Mouse (Mus musculus) embryo, embryonic 10 days (tissue): ENCODE data around the gene Tldc2.

ENCODE experiments used
- DNase-seq: peaks from one replicate; pipeline ENCODE4 v3.0.0-alpha.2; 2015; ENCODE audit warnings: low spot score

Tldc2 gene

GRCm38 (mm10) chr2:157127370-157127769, 40.5 kb downstream of the Tldc2 start:
- no peak for DNase-seq

DNA sequence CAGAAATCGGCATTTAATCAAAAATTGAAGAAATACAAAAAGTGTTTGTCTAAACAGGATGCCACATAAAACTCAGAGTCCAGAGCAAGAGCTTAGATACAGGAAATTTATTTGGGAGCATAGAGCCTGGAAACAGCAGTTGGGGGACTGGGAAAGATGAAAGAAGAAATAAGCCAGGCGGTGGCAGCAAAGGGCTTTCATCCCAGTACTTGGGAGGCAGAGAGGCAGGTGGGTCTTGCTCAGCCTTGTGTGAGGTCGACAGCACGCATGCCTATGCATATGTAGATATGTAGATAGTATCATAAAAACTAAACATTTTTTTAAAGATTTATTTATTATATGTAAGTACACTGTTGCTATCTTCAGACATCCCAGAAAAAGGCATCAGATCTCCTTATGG, 41.2 kb downstream of the Tldc2 start:
- DNase-seq = no peak

DNA sequence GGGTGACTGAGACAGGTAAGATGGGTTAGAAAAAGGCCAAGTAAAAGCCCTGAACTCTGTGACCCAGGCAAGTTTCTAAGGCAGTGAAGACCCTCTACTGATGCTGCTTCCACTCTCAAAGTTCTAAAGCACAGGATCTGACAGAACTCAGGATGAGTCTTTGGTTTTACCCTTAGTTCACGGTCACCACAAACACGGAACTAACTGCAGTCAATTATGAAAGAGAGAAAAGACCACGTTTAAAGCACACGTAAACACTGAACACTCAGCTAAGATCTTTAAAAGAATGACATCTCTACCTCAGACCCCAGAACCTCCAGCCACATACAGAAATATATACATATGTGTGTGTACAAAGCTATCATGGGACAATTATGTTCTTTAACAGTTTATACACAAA, 42.2 kb downstream of the Tldc2 start:
- no peak for DNase-seq

GRCm38 (mm10) chr2:157129601-157130164, 42.8 kb downstream of the Tldc2 start:
- DNase-seq = no peak

DNA sequence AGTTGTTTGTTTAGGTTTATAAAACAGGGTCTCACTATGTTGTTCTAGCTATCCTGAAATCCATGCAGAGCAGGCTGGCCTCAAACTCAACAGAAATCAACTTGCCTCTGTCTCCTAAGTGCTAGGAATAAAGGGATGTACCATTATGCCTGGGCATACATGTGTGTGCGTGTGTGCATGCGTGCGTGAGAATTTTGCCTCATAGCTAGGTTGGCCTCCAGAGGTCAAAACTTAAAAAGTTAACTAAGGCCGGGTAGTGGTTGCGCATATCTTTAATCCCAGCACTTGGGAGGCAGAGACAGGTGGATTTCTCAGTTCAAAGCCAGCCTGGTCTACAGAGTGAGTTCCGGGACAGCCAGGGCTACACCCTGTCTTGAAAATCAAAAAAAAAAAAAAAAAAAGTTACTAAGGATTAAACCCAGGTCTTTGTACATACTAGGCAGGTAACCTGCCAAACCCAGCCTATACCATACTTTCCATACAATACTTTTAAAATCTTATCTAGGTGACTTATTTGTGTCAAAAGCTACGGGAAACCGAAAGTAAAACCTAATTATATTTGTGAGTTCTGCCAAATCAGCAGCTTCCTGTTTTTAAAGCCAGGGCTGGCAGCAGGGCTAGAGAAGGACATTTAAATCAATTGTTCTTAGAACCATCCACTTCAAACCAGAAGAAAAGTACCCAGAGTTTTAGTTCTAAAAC, 44.1 kb downstream of the Tldc2 start:
- DNase-seq = no peak

- no peak for DNase-seq
Observed at GRCm38 (mm10) chr2:157132086-157132485, 45.2 kb downstream of the Tldc2 start.

DNA sequence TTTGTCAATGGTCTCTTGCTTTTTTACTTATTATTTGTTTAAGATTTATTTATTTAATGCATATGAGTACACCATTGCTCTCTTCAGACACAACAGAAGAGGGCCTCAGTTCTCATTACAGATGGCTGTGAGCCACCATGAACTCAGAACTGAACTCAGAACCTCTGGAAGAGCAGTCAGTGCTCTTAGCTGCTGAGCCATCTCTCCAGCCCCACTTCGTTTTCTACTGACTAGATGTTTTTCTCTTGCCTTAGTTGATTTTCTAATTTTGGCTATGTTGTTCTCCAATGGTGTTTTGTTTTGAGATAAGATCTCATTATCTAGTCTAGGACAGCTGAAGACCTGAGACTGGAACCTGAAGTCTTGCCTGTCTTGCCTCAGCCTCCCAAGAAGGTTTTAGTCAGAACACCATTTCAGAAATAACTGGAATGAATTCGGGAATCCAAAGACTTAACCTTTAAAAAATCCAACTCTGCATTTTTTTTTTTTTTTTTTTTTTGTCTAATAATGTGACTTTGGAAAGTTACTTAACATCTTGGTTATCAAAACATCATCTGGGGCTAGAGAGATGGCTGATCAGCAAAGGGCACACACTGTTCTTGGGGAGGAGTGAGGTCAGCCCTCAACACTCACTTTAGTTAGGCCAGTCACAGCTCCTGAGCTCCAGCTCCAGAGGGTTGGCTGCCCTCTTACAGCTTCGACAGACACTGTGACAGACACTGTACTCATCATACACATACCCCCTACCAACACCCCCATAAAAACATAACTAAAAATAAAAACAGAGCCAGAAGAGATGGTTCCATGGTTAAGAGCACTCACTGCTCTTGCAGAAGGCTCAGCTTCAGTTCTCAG, 46.1 kb downstream of the Tldc2 start:
- DNase-seq = no peak

GRCm38 (mm10) chr2:157133769-157134478, 47.1 kb downstream of the Tldc2 start:
- DNase-seq = no peak

GRCm38 (mm10) chr2:157134479-157134931, 47.6 kb downstream of the Tldc2 start:
- DNase-seq = no peak

DNA sequence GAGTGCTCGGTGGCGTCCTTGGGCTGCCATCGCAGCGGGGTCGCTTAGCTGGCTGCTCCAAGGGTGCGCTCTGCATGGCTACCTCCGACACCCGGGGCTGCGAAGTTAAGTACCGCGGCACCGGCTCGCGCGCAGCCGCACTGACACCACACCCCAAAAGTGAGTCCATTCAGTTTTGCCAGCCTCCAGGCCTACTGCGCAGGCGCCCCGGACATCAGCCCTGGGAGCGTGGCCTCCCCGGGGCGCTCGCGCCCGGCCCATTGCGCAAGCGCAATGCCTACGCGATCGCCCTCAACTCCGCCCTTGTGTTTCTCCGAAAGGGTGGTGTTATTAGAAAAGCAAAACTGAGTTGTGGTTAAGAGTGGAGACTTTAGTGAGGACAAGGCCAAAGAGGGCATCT, 48.2 kb downstream of the Tldc2 start, which contains the start of gene Samhd1:
Gene Samhd1 (minus strand): TSS at position 252 of the 400 bp plus-strand sequence.
- DNase-seq = peak; percentile 94

- DNase-seq = no peak
Observed at GRCm38 (mm10) chr2:157135529-157136120, 48.8 kb downstream of the Tldc2 start.

GRCm38 (mm10) chr2:157136176-157136575, 49.3 kb downstream of the Tldc2 start:
- no peak for DNase-seq

DNA sequence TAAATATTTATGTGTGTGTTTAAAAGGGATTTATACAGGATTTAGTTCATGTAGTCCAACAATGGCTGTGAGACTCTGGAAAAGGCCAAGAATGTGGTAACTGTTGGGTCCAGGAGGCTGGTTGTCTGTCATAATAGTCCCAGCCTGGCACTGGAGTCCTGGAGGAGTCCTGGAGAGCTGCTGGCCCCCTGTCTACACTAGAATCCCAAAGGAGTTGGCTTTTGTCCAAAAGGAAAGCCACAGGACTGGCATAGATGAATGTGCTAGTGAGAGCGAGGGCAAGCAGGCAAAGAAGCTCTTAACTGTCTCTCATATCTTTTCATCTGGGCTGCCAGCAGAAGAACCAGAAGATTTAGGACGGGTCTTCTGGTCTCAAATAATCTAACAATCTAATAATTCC, 49.8 kb downstream of the Tldc2 start:
- no peak for DNase-seq

DNA sequence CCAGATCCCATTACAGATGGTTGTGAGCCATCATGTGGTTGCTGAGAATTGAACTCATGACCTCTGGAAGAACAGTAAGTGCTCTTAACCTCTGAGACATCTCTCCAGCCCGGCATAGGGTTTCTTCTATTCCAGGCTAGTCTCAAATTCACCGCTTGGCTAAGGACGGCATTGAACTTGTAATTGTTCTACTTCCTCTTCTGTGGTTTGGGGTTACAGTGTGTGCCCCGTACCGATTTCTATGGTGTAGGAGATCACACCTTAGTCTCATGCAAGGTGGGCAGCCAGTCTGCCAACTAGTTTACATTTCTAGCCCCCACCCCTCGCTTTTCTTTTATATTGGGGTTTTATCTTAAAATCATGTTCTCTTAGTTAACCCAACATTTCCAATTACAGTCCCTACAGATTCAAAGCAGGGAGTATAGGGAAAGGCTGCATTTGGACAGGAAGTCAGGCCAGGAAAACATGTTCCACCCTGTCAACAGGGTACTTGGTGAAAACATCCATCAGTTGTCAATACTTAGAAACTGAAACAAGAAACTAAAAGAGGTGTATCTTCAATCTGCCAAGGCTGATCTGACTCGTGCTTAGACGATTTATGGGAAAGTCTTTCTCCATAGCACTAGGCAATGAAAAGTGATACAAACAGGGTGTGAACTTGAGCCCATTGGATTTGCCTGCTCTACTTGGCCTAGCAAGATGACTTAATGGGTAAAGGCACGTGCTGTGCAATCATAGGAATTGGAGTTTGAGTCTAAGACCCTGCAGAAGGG, 51.3 kb downstream of the Tldc2 start:
- DNase-seq = no peak

DNA sequence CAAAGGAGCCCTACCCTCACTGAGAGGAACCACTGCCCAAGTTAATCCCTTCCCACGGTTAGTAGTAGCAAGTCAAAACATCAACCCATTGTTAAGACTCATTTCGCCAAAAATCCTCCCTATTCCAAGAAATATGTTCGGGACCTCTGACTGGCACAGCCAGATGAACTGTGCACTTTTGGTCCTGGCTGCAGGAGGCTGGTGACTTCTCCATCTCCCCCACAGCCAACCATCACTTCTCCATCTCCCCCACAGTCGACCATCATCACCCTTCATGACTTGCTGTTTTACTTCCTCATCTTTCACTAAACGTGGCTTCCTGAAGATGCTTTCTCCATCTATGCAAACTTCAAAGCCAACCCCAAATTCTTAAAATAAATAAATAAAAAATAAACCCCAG, 52.0 kb downstream of the Tldc2 start:
- DNase-seq = no peak

DNA sequence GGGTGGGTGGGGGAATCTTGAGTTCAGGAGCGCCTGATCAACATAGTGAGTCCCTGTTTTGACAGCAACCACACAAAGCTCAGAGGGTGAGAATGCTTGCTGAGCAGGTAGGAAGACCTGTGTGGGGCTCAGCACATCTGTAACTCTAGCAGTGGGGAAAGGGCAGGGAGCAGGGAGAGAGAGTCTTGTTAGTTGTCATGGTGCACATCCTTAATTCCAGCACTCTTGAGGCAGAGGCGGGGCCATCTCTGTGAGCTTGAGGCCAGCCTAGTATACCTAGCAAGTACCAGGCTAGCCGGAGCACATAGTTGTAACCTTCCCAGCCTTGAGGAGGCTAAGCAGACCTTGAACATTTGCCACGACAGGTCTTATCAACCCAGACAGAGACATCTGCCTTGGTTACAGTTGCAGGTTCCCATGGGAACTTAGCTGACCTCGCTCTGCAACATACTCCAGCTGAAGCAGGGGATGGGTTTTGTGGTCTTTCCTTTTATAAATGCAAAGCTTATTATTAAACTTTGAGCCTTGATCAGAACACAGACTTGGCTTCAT, 52.5 kb downstream of the Tldc2 start:
- no peak for DNase-seq

- DNase-seq = no peak
Observed at GRCm38 (mm10) chr2:157141962-157142361, 55.1 kb downstream of the Tldc2 start.

DNA sequence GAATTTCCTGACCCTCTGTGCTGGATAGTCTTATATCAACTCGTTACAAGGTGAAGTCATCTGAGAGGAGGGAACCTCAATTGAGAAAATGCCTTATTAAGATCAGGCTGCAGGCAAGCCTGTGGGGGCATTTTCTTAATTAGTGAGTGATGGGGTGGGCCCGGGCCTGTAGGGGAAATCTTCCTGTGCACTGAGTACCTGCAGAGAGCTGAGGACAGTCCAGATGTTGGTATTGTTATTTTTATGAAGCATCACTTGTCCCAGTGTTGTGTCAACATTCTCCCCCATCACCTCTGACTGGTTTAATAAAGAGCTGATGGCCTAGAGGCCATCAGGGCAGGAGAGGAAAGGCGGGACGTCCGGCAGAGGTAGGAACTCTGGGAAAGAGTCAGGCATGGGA, 57.3 kb downstream of the Tldc2 start:
- DNase-seq = no peak

- no peak for DNase-seq
Observed at GRCm38 (mm10) chr2:157145173-157145572, 58.3 kb downstream of the Tldc2 start.
